9 mouse cellular contexts compared by ENCODE assay signal in genomic region chr12:76531986-76532925, GRCm38 (mm10). TPM values are rescaled to one million over a fixed set of nuclear protein-coding genes. Genes with fewer than 3 reads are reported as not detected.
DNase-seq lines count a peak whose midpoint lies in the region; ATAC-seq and TF ChIP-seq lines count a peak whose summit lies in the region.
"Had no signal": no experiment of that assay in that cellular context is flagged by ENCODE, and none has a peak within 500 bp of the region (broad histone marks: within the 10 kb centered on the region; RNA-seq: fewer than 3 reads in every experiment).

No protein-coding gene starts in this region.

- 6% methylated on average over 19 of the region's 19 CpGs for WGBS in heart, embryonic 14.5 days
- 2% methylated on average over 19 of the region's 19 CpGs for WGBS in embryonic facial prominence, embryonic 11.5 days
- 24% methylated on average over 19 of the region's 19 CpGs for WGBS in kidney, adult 2 months
- 4% methylated on average over 19 of the region's 19 CpGs for WGBS in midbrain, embryonic 14.5 days

- no peak overlapping the region for H3K27ac ChIP-seq in heart, embryonic 14.5 days (replicated peaks in 1 of 2; ENCODE audit: control insufficient read depth in 1 of 2, insufficient read depth in 1 of 2, low read depth in 2 of 2, low read length in 2 of 2)
- no peak overlapping the region for H3K27ac ChIP-seq in embryonic facial prominence, embryonic 11.5 days (replicated peaks; ENCODE audit: low read depth, low read length)
- peak overlapping the region; percentile 89 for H3K27ac ChIP-seq in kidney, adult 2 months (ENCODE audit: insufficient read depth, low read depth, low read length)
- no peak overlapping the region for H3K27ac ChIP-seq in midbrain, embryonic 14.5 days (replicated peaks; ENCODE audit: low read depth, low read length)

- TF ChIP-seq CTCF in kidney, adult 2 months (conservative IDR thresholded peaks at IDR 0.05; ENCODE audit: insufficient read depth, insufficient read length, low read depth, low read length): no peak

- no peak for ATAC-seq in heart, embryonic 14.5 days (ENCODE audit: insufficient number of reproducible peaks, insufficient read depth, low FRiP score, low read depth)
- no peak for ATAC-seq in embryonic facial prominence, embryonic 11.5 days (replicated peaks; ENCODE audit: insufficient number of reproducible peaks, low FRiP score, low TSS enrichment, low read depth)
- ATAC-seq in midbrain, embryonic 14.5 days (ENCODE audit: low FRiP score, low TSS enrichment): no peak

- peak overlapping the region; percentile 93 for H3K9ac ChIP-seq in heart, embryonic 14.5 days (ENCODE audit: low read length)
- H3K9ac ChIP-seq in embryonic facial prominence, embryonic 11.5 days (replicated peaks; ENCODE audit: low read length): no peak overlapping the region; the same call in 1 of the 2 replicates
- H3K9ac ChIP-seq in midbrain, embryonic 14.5 days (replicated peaks; ENCODE audit: low read length): no peak overlapping the region

- H3K4me3 ChIP-seq in heart, embryonic 14.5 days (ENCODE audit: control insufficient read depth in 1 of 2, insufficient read depth in 1 of 2, low read depth in 1 of 2, low read length in 2 of 2): peak overlapping the region; percentile 78 to 83
- peak overlapping the region; percentile 48 for H3K4me3 ChIP-seq in embryonic facial prominence, embryonic 11.5 days (ENCODE audit: low read depth, low read length)
- H3K4me3 ChIP-seq in kidney, adult 2 months (ENCODE audit: insufficient read depth, low read depth, low read length): peak overlapping the region; percentile 84
- H3K4me3 ChIP-seq in midbrain, embryonic 14.5 days (replicated peaks; ENCODE audit: low read depth, low read length): peak overlapping the region; percentile 61

- H3K4me2 ChIP-seq in heart, embryonic 14.5 days (ENCODE audit: low read length): peak overlapping the region; percentile 91
- H3K4me2 ChIP-seq in embryonic facial prominence, embryonic 11.5 days (ENCODE audit: low read depth, low read length): peak overlapping the region; percentile 69
- H3K4me2 ChIP-seq in midbrain, embryonic 14.5 days (ENCODE audit: low read length): peak overlapping the region; percentile 96

- TF ChIP-seq POLR2A in kidney, adult 2 months (IDR thresholded peaks at IDR 0.05; ENCODE audit: low read depth, low read length): no peak

- H3K9me3 ChIP-seq in heart, embryonic 14.5 days (ENCODE audit: control insufficient read depth, low read length): no peaks in the 10 kb centered on the region
- no peaks in the 10 kb centered on the region for H3K9me3 ChIP-seq in embryonic facial prominence, embryonic 11.5 days (replicated peaks; ENCODE audit: control insufficient read depth, low read length)
- no peaks in the 10 kb centered on the region for H3K9me3 ChIP-seq in midbrain, embryonic 14.5 days (ENCODE audit: control insufficient read depth, low read length)

- DNase-seq in heart, postnatal 10 days: no peak
- DNase-seq in embryonic facial prominence, embryonic 11.5 days (ENCODE audit: low spot score): peak; percentile 44
- peak; percentile 87 for DNase-seq in kidney, adult 2 months
- DNase-seq in midbrain, embryonic 14.5 days: no peak
- DNase-seq in spleen, adult 18-20 months: no peak
- no peak for DNase-seq in adrenal gland, postnatal 4 days (ENCODE audit: low spot score in 2 of 2)
- no peak for DNase-seq in gastrocnemius, postnatal 10 days

- no peaks in the 10 kb centered on the region for H3K36me3 ChIP-seq in heart, embryonic 14.5 days (ENCODE audit: control insufficient read depth, insufficient read depth, low read length)
- no peaks in the 10 kb centered on the region for H3K36me3 ChIP-seq in embryonic facial prominence, embryonic 11.5 days (replicated peaks; ENCODE audit: control insufficient read depth, insufficient read depth, low read depth, low read length)
- no peaks in the 10 kb centered on the region for H3K36me3 ChIP-seq in kidney, adult 2 months (ENCODE audit: control insufficient read depth, insufficient read depth, low read length)
- H3K36me3 ChIP-seq in midbrain, embryonic 14.5 days (ENCODE audit: control insufficient read depth, insufficient read depth, low read length): no peaks in the 10 kb centered on the region

- peaks cover 16% of the 10 kb centered on the region; the same call in 1 of the 2 replicates for H3K27me3 ChIP-seq in heart, embryonic 14.5 days (ENCODE audit: control insufficient read depth, insufficient read depth, low read length)
- H3K27me3 ChIP-seq in embryonic facial prominence, embryonic 11.5 days (ENCODE audit: control insufficient read depth, insufficient read depth, low read length): peaks cover 21% of the 10 kb centered on the region
- no peaks in the 10 kb centered on the region for H3K27me3 ChIP-seq in kidney, adult 2 months (replicated peaks; ENCODE audit: control insufficient read depth, insufficient read depth, low read length)
- H3K27me3 ChIP-seq in midbrain, embryonic 14.5 days (ENCODE audit: control insufficient read depth, insufficient read depth, low read length): peaks cover 57% of the 10 kb centered on the region
- H3K27me3 ChIP-seq: Patski had no signal

- intact Hi-C loops in heart, postnatal 10 days (cut with DNase I): loop anchor here (2.0 kb wide), 1 partner anchor 13 kb away; no protein-coding TSS in a partner anchor

- H3K4me1 ChIP-seq in heart, embryonic 14.5 days (ENCODE audit: control insufficient read depth in 2 of 2, insufficient read depth in 2 of 2, low read length in 2 of 2): peaks cover 26 to 42% of the 10 kb centered on the region in 2 experiments
- no peaks in the 10 kb centered on the region for H3K4me1 ChIP-seq in embryonic facial prominence, embryonic 11.5 days (ENCODE audit: control insufficient read depth, insufficient read depth, low read length)
- H3K4me1 ChIP-seq in kidney, adult 2 months (ENCODE audit: control insufficient read depth, insufficient read depth, low read length): peaks cover 16% of the 10 kb centered on the region
- peaks cover 11% of the 10 kb centered on the region for H3K4me1 ChIP-seq in midbrain, embryonic 14.5 days (ENCODE audit: control insufficient read depth, insufficient read depth, low read length)

RNA-seq across cellular contexts. Expression of gene Plekhg3, which starts 1.6 kb away (rescaled TPM):
- 5.9 and 7.5 TPM in 2 replicates for polyA plus RNA-seq in heart, embryonic 14.5 days (2014; fragmentation: Nextera tagmentation; extraction: Ambion mirVana)
- total RNA-seq in heart, postnatal 10 days (2021): 10 to 100 TPM; 22.7 to 24.6 TPM
- 2.0 and 2.1 TPM in 2 replicates for polyA plus RNA-seq in embryonic facial prominence, embryonic 11.5 days (2014; fragmentation: Nextera tagmentation; extraction: Ambion mirVana)
- 57.9 and 67.6 TPM in 2 replicates for polyA plus RNA-seq in kidney, adult 2 months (2012; rRNA removed)
- 0.20 and 1.1 TPM in 2 replicates for polyA plus RNA-seq in midbrain, embryonic 14.5 days (2014; fragmentation: Nextera tagmentation; extraction: Ambion mirVana)
- total RNA-seq in adrenal gland, postnatal 4 days (2021): 10 to 100 TPM; 21.0 to 29.2 TPM
- total RNA-seq in gastrocnemius, postnatal 10 days (2021): 10 to 100 TPM; 13.6 to 18.5 TPM

Comparison
In these comparisons a context has a peak if more than half of its experiments do, and no peak if none do; other contexts are left out.
1. DNase-seq: peak in embryonic facial prominence, embryonic 11.5 days (single experiment) and kidney, adult 2 months (single experiment); none in heart, postnatal 10 days (0 of 2), midbrain, embryonic 14.5 days (single experiment), spleen, adult 18-20 months (0 of 2), adrenal gland, postnatal 4 days (0 of 2) and gastrocnemius, postnatal 10 days (single experiment).
2. Peak in every context shown above with its lines, with median percentiles within 50 percentile points of each other: H3K4me2 ChIP-seq and H3K4me3 ChIP-seq.